Mouse (Mus musculus): Measurements from ENCODE around the gene Gm20431. TPM values are rescaled to one million over a fixed set of nuclear protein-coding genes. Genes with fewer than 3 reads are reported as not detected.

The Gm20431 gene
- total RNA-seq, 2 experiments from 2014 or later: 36.8 to 45.2 TPM

- DNase-seq (ENCODE audit: low spot score in 2 of 2): peak; percentile 49 to 51
Observed at GRCm38 (mm10) chr2:167689501-167690218, 28.4 kb upstream of the Gm20431 start, which contains the start of gene Tmem189. Gene Tmem189 (minus strand): TSS chr2:167689822.

GRCm38 (mm10) chr2:167688498-167689451 lies 27.5 kb upstream of the Gm20431 start, which contains the start of gene Cebpb:
Gene Cebpb (plus strand): TSS chr2:167688915.
- DNase-seq (ENCODE audit: low spot score in 2 of 2): peak; percentile 76 to 85

GRCm38 (mm10) chr2:167688126-167688497 lies 26.8 kb upstream of the Gm20431 start:
- DNase-seq (ENCODE audit: low spot score in 2 of 2): peak in 1 of 2 experiments; percentile 33

DNA sequence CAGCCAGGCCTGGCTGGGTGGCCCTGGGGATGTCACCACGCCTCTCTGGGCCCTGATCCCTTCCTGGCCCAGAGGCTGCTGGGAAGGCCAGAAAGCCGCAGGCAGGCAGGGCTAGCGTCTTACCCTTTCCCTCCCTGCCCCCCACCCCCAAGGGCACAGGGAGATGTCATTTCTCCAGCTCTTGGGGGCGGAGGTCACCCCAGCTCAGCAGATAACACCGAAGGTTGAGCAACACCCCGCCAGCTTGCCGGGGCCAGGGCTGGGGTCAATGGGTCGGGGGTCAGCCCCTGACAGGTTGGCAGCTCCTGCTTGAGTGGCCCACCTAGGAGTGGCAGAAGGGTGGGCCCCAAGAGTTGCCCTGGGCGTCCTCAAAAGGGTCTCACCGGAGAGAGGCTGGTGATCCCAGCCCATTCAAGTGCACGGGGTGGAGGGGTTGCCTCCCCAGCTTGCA lies 26.4 kb upstream of the Gm20431 start:
- no peak for DNase-seq (ENCODE audit: low spot score in 2 of 2)

DNA sequence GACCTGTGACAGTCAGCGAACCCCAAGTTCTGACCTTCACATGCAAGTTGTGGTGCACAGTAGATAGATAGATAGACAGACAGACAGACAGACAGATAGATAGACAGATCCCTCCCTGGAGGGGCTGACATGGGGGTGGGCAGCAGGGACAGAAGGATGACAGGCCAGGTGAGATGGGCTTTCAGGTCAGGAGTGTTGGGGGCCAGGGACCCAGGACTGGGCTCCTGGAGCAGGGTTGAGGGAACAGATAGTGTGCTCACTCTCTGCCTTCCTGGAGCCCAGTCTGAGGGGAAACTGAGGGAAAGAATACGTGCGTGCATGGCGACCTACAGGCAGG lies 25.9 kb upstream of the Gm20431 start:
- DNase-seq (ENCODE audit: low spot score in 2 of 2): no peak

GRCm38 (mm10) chr2:167686382-167687249 lies 25.3 kb upstream of the Gm20431 start:
- no peak for DNase-seq (ENCODE audit: low spot score in 2 of 2)

- no peak for DNase-seq (ENCODE audit: low spot score in 2 of 2)
Observed at GRCm38 (mm10) chr2:167685865-167686264, 24.6 kb upstream of the Gm20431 start.

DNA sequence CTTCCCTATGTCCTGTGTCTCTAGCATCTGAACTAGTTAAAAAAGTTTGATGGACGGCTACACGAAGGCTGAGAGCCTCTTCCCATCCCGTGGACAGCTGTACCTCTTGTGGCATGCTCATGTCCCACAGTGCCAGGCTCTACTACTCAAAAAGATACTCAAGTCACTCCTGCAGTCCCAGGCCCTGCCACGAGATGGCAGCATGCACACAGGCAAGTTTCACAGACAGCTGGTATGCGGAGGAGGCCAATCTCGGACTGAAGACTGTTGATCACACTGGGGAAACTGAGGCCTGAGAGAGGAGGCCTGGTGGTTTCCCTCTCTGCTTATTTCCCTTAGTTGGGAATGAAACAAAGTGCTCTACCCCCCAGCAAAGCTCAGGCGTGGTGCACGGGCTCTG lies 23.8 kb upstream of the Gm20431 start:
- peak; percentile 99 for DNase-seq (ENCODE audit: low spot score in 2 of 2)

GRCm38 (mm10) chr2:167683721-167684120 lies 22.4 kb upstream of the Gm20431 start:
- DNase-seq (ENCODE audit: low spot score in 2 of 2): no peak

- peak in 1 of 2 experiments; percentile 56 for DNase-seq (ENCODE audit: low spot score in 2 of 2)
Observed at GRCm38 (mm10) chr2:167680657-167681056, 19.4 kb upstream of the Gm20431 start.

- peak; percentile 90 to 91 for DNase-seq (ENCODE audit: low spot score in 2 of 2)
Observed at GRCm38 (mm10) chr2:167679902-167680430, 18.7 kb upstream of the Gm20431 start.

GRCm38 (mm10) chr2:167678600-167678999 lies 17.3 kb upstream of the Gm20431 start:
- DNase-seq (ENCODE audit: low spot score in 2 of 2): no peak

GRCm38 (mm10) chr2:167675120-167675909 lies 14.0 kb upstream of the Gm20431 start:
- peak in 1 of 2 experiments; percentile 47 for DNase-seq (ENCODE audit: low spot score in 2 of 2)

- DNase-seq (ENCODE audit: low spot score in 2 of 2): no peak
Observed at GRCm38 (mm10) chr2:167672212-167672685, 11.0 kb upstream of the Gm20431 start.

- DNase-seq (ENCODE audit: low spot score in 2 of 2): no peak
Observed at GRCm38 (mm10) chr2:167671101-167671633, 9.9 kb upstream of the Gm20431 start.

DNA sequence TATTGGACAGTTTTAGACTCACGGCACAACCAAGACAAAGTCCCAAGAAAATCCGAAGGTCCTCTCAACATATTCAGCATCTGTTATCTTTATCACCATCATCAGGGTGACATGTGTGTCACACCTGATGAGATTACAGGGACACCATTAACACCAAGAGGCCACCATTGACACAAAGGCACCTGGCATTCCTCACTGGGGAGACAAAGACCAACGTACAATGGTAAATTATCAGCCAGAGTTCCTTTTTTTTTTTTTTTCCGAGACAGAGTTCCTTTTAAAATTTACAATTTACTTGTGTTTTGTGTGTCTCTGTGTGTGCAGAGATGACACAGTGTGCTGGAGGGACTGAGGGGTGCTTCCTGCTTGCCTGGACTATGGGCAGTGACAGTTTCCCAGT lies 8.1 kb upstream of the Gm20431 start:
- DNase-seq (ENCODE audit: low spot score in 2 of 2): no peak

GRCm38 (mm10) chr2:167668426-167668825 lies 7.1 kb upstream of the Gm20431 start:
- DNase-seq (ENCODE audit: low spot score in 2 of 2): no peak

DNA sequence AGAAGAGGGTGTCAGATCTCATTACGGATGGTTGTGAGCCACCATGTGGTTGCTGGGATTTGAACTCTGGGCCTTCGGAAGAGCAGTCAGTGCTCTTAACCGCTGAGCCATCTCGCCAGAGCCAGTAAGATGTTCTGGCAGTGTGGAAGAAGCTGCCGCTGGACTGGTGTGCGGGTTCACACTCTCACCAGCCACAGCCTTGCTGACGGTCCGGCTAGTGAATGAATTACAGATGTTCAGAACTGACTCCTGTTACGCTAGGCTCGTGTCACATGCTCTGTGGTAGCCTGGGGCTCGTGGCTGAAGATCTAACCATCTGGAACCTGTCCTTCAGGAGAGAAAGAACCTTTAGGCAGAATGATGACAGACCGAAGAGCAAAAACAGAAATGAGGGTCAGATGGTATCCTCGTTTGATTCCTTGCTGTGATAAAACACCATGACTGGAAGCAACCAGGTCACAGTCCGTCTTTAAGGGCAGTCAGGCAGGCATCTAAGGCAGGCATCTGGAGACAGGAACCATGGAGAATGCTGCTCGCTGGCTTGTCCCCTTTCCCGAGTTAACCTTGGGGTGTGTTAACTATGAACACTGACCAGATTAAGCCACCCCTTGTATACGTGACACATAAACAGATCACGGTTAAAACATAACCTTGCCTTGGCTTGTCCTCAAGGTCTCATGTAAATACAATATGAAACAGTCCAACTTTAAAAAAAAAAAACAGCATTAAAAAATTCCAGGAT lies 4.8 kb upstream of the Gm20431 start:
- DNase-seq (ENCODE audit: low spot score in 2 of 2): no peak

- DNase-seq (ENCODE audit: low spot score in 2 of 2): no peak
Observed at GRCm38 (mm10) chr2:167662713-167663112, 1.4 kb upstream of the Gm20431 start.

Measured in layer of hippocampus, postnatal 10 days (tissue).